Mouse (Mus musculus): ENCODE results near the gene Olfr544.
A peak's percentile ranks its signal among the peaks of the same experiment; 100 is the strongest.
"Not testable (repeated sequence)": the region's sequence is repeated elsewhere in the genome, so short reads cannot be mapped to it uniquely, and the experiment has no call there.

Gene Olfr544

GRCm38 (mm10) chr7:102488161-102488560 lies at the start of gene Olfr544:
TSS of gene Olfr544 (minus strand) at chr7:102488313.
- no peak for DNase-seq (ENCODE audit: low read depth)

GRCm38 (mm10) chr7:102534449-102534848 lies 46.3 kb upstream of the Olfr544 start, which contains the start of gene Olfr547:
TSS of gene Olfr547 (plus strand) at chr7:102534749.
- DNase-seq (ENCODE audit: low read depth), result no peak

GRCm38 (mm10) chr7:102529052-102529451 lies 40.9 kb upstream of the Olfr544 start:
- DNase-seq (ENCODE audit: low read depth), result no peak

GRCm38 (mm10) chr7:102517051-102517335 lies 28.9 kb upstream of the Olfr544 start:
- DNase-seq (ENCODE audit: low read depth), result no peak

GRCm38 (mm10) chr7:102516261-102517050 lies 28.3 kb upstream of the Olfr544 start:
- DNase-seq (ENCODE audit: low read depth), result no peak

- DNase-seq (ENCODE audit: low read depth), result peak; percentile 18
These were observed 26.0 kb upstream of the Olfr544 start for GRCm38 (mm10) chr7:102514144-102514543.

- peak; percentile 59 for DNase-seq (ENCODE audit: low read depth)
These were observed 24.8 kb upstream of the Olfr544 start for GRCm38 (mm10) chr7:102512814-102513435.

- DNase-seq (ENCODE audit: low read depth), result no peak
These were observed 23.8 kb upstream of the Olfr544 start for GRCm38 (mm10) chr7:102511927-102512326.

- DNase-seq (ENCODE audit: low read depth), result no peak
These were observed 21.6 kb upstream of the Olfr544 start for GRCm38 (mm10) chr7:102509726-102510125.

- no peak for DNase-seq (ENCODE audit: low read depth)
These were observed 20.6 kb upstream of the Olfr544 start for GRCm38 (mm10) chr7:102508666-102509065.

- DNase-seq (ENCODE audit: low read depth), result no peak
These were observed 20.0 kb upstream of the Olfr544 start for GRCm38 (mm10) chr7:102508066-102508465.

GRCm38 (mm10) chr7:102506848-102507247 lies 18.7 kb upstream of the Olfr544 start:
- peak; percentile 64 for DNase-seq (ENCODE audit: low read depth)

GRCm38 (mm10) chr7:102501986-102502385 lies 13.9 kb upstream of the Olfr544 start:
- DNase-seq (ENCODE audit: low read depth), result no peak

GRCm38 (mm10) chr7:102499473-102499872 lies 11.4 kb upstream of the Olfr544 start, which contains the start of gene Olfr545:
TSS of gene Olfr545 (minus strand) at chr7:102499573.
- DNase-seq (ENCODE audit: low read depth), result no peak

- DNase-seq (ENCODE audit: low read depth), result not testable (repeated sequence)
These were observed 6.3 kb upstream of the Olfr544 start for GRCm38 (mm10) chr7:102494416-102494815.

GRCm38 (mm10) chr7:102486105-102486504 lies 2.0 kb downstream of the Olfr544 start:
- DNase-seq (ENCODE audit: low read depth), result no peak

GRCm38 (mm10) chr7:102484766-102485165 lies 3.3 kb downstream of the Olfr544 start:
- not testable (repeated sequence) for DNase-seq (ENCODE audit: low read depth)

GRCm38 (mm10) chr7:102483665-102484064 lies 4.4 kb downstream of the Olfr544 start:
- DNase-seq (ENCODE audit: low read depth), result no peak

GRCm38 (mm10) chr7:102481579-102481978 lies 6.5 kb downstream of the Olfr544 start, which contains the start of gene Olfr543:
TSS of gene Olfr543 (minus strand) at chr7:102481679.
- no peak for DNase-seq (ENCODE audit: low read depth)

- no peak for DNase-seq (ENCODE audit: low read depth)
These were observed 7.3 kb downstream of the Olfr544 start for GRCm38 (mm10) chr7:102480821-102481220.

- DNase-seq (ENCODE audit: low read depth), result no peak
These were observed 8.6 kb downstream of the Olfr544 start for GRCm38 (mm10) chr7:102479368-102480078.

- DNase-seq (ENCODE audit: low read depth), result no peak
These were observed 9.2 kb downstream of the Olfr544 start for GRCm38 (mm10) chr7:102478926-102479325.

GRCm38 (mm10) chr7:102478425-102478824 lies 9.7 kb downstream of the Olfr544 start:
- DNase-seq (ENCODE audit: low read depth), result no peak

All from c-Kit-positive CD71-negative TER-119-negative erythroid progenitor cells, embryonic 14.5 days (primary cell).